Mouse (Mus musculus): ENCODE data around the gene Zfp62.
"Not testable (repeated sequence)": the region's sequence is repeated elsewhere in the genome, so short reads cannot be mapped to it uniquely, and the experiment has no call there.

Gene Zfp62

DNA sequence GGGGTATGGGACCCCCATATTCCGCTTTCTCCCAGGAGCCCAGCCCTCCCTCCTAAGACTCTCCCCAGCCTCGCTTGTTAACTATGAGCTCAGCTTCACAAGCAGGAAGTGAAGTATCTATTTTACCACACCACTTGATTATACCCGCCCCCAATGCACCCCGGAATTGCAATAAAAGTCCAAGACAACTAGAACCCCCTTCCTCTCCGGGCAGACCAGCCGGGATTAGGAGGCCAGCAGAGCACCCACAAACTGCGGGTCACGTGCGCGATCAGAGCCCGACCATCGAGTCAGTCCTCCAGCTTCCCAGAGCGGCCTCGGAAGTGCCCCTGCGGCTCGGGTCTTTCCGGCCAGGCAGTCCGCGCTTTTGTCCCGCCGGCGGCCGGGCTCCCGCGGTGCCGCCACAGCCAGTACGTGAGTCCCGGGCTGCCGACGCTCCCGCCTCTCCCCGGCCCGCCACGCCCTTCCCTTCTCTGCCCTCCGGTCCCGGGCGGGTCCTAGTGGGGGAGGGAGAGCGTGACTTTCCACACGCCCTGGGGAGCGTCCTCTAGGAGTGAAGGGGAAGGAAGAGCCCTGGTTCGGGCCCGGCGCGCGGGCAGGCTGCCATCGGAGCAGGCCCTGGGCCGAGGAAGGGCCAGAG, at the start of gene Zfp62:
TSS of gene Zfp62 (plus strand) at position 164 of the 640 bp plus-strand sequence.
- DNase-seq (ENCODE audit: extremely low spot score, low spot score) = peak; percentile 95

DNA sequence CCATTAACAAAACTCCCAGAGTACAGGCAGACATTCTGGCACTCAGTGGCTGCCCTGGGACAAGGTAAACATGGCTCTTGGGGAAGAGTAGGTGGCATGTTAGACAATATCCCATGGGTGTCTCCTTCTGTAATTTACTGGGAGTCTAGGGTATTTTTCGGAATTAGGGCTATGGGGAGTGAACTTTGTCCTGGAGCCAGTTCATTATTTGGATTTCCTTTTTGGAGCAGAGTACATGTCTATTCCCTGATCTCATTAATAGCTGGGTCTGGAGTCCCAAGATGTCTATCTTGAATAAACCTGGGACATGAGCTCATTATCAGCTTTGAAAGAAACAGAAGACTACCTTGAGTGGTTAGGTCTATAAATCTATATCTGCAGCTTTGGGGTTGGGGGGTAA, 49.0 kb upstream of the Zfp62 start, which contains the start of gene Olfr1394:
TSS of gene Olfr1394 (plus strand) at position 301 of the 400 bp plus-strand sequence.
- DNase-seq (ENCODE audit: extremely low spot score, low spot score) = no peak

DNA sequence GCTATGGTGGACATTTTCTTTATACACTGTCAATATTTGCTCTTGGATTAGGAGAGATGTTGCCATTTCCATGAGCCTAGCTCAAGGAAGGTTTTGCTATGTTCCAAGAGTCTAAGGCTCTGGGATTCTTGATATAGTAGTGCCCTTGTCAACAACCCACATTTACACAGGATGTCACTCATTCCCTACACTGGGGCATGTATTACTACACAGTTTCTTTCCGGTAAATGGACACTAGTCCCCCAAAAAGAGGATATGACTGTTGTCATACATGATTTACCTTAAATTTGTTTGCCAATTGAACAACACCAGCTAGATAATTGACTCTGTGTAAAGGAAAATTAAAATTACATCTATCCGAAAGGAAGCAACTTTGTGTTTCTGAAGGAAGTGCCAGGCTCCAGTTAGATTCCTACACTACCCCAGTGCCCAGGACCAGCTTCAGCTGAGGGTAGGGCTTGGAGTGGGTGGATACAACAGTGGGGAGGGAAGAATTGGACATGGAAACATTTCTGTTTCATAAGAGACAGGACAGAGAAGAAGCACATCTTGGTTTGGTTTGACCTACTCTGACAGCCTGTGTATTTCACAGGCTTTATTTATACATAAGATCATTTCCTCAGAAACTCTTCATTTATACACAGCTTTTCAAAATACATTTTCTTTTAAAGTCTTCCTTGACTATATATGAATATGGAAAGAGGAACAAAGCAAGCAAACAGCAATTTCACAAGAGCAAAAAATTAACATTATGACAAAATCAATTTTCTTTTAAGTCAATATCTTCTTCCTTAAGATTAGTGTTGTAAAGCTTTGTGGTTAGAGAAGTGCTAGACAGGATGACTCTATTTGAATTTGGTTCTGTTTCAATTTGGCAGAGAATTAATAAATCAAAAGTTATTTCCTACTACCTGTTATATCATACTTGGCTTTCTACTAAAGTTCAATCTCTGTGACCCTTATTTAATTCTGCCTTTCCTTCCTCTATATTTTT, 46.0 kb upstream of the Zfp62 start:
- DNase-seq (ENCODE audit: extremely low spot score, low spot score) = no peak

DNA sequence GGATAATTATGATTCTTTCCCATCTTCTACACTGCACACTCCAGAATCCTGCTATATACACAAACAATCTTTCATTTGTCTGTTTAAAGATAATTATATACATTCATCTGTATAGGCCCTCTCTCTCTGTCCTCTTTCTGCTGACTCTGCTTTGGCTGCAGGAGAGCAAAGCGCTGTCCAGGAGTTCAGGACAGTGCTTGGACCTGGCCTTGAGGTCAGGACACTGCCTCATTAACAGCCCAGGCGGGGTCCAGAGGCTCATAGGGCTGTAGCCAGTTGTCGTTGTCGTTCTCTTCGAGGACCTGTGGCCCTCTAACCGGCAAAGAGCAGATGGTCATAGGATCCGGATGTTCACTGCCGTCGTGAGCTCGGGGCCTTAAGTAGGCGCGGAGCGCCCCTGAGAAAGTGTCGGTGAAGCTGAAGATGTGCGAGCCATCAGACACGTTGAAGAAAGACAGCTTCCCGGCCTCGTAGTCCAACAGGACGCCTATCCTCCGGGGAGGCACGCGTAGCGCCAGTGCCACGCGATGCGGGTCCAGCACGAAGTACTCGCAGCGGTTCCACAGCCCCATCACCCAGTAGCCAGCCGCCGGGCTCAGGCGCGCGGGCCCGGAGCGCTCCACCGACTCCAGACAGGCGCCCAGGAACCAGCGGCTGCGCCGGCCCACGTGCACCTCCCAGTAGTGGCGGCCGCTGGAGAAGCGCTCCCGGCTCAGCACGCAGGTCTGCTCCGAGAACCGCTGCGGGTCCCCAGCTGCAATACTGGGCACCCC, 34.1 kb upstream of the Zfp62 start:
- DNase-seq (ENCODE audit: extremely low spot score, low spot score) = peak; percentile 52

DNA sequence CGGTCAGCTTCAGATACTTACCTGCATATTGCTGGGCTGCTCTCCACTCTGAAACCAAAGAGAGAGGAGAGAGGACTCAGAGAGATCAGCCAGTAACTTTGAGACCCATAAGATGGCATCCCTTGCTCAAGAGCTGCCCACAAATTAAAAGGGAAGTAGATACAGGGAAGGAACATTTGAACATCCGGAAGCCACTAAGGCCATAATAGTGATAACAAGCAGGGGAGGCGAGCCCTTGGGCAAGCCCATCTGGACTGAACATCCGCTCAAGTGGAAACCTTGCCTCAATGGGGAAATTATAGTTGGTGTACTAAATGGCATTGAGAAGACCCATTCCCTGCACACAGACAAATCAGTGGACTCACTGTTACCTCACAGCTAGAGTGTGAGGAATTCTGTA, 32.5 kb upstream of the Zfp62 start:
- no peak for DNase-seq (ENCODE audit: extremely low spot score, low spot score)

DNA sequence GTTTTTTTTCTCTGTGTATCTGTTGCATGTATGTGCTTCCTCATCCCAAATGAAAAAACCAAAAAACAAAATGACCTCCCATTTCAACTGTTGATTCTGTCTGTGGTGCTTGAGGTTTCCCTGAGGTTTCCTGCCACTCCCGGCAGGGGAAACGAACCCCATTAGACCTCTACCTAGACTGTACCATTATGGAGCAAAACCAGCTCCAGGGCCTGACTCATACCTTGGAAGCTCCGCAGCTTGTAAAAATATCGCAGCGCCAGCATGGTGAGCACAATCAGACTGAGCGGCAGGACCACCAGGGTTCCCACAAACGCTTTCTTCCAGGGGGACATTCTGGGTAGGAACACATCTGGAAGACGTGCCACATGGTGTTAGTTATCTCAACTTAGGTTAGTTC, 27.7 kb upstream of the Zfp62 start:
- no peak for DNase-seq (ENCODE audit: extremely low spot score, low spot score)

DNA sequence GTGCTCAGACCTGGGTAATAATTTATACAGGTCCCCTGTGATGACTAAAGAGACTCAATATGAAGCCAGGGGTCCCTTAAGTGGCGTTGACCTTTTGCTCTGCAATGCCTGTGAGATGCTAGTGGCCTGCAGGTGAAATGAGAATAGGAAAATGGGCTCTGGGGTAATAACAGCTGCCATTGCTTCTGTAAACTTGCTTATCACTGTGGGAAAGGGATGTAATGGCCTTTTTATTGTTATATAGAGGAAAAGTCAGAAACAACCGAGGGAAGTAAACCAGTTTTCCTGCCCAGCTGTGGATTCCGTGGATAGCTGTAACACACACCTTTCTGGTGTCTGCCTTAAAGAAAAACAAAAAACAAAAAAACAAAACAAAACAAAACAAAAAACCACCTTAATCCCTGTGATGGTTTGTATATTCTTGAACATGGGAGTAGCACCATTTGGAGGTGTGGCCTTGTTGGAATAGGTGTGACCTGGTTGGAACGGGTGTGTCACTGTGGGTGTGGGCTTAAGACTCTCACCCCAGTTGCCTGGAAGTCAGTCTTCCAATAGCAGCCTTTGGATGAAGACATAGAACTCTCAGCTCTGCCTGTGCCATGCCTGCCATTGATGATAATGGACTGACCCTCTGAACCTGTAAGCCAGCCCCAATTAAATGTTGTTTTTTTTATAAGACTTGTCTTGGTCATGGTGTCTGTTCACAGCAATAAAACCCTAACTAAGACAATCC, 26.9 kb upstream of the Zfp62 start:
- DNase-seq (ENCODE audit: extremely low spot score, low spot score) = not testable (repeated sequence)

DNA sequence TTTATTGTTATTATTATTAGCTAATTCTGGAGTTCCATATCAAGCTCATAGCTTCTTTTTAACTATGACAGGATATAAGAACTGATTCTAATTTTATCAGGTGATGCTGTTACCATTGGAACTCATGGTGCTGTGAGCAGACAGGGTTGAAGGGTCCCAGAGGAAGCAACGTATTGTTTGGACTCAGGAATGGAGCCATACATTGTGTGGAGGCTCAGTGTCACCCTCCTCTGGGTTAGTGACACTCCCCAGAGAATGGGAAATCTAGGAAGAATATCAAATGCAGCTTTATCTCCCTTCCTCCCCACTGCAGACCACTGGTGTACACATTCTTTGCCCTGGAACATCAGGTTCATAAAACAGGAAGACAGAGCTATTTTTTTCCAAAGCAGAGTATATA, 19.9 kb upstream of the Zfp62 start:
- DNase-seq (ENCODE audit: extremely low spot score, low spot score) = no peak

DNA sequence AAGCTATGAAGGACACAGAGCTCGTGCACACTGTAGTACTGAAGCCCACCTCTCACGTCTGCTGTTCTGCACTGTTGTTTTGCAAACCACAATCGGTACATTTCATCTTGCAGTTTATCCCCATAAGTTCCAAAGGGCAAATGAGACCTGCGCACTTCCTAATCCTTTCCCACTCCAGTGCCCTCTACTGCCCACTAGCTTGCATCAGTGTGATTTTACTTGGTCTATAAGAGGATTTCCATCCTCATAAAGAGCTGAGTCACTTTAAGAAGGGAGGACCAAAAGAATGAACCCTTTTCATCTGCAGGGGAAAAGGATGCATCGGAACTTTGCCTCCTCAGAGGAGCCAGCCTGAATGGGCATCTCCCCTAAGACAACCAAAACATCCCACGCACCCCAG, 16.6 kb upstream of the Zfp62 start:
- DNase-seq (ENCODE audit: extremely low spot score, low spot score) = no peak

DNA sequence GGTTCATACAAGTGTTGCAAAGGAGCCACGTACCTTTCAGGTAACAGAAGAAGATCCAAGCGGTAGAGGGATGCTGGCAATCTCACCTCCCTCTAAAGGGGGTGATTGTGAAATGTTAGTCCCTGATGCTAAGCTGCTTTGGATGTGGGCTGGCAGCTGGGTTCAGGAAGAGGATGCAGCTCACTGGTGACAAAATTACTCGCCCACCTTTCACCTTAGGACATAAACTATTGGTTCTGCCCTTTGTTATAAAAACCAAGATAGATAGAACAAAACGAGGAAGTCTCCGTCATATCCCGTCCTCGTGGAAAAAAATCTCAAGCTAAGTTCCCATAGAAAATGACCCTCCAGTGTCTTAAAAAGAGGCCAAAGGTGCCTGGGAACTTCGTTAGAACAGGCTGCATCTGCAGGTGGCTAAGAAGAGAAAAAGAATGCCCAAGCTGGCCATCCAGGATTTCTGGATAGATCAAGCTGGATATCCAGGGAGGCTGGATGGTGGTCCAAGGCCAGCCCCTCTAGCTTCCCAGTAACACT, 16.1 kb upstream of the Zfp62 start, which contains the start of gene Btnl9:
TSS of gene Btnl9 (minus strand) at position 205 of the 534 bp plus-strand sequence.
- no peak for DNase-seq (ENCODE audit: extremely low spot score, low spot score)

DNA sequence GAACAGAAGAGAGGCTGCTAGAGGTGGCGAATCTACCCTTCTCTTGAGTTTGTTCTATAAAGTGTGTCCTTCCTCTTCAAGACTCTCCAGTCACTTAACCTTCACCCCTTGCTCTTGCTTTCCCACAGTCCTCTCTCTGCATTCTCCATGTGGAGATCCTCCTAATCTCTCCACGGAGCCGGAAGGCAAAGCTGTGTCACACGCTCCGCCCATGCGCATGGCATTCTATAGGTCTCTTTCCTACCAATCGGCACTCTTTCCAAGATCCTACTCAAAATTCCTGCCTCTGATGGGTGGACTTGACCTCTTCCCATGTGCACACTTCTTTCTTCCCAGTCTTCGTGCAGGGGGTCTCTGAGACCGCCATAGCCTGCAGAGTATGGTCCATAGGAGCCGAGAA, 15.4 kb upstream of the Zfp62 start:
- DNase-seq (ENCODE audit: extremely low spot score, low spot score) = no peak

DNA sequence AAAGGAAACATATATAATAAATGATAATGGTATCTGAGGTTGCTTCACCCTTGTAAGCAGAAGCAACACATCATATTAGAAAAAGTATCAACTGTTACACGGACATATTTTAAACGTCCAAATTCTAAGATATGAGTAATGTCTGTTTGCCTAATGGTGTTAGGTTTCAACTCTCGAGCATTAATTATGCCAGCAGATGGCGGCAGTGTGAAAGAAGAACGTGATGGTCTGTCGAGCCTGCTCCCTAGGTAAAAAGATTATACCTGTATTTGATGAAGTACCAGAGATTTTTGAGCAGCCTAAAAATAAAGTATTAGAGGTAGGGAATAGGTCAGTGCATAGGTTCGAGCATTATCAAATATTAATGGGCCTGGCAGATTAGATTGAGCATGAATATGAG, 13.4 kb upstream of the Zfp62 start:
- DNase-seq (ENCODE audit: extremely low spot score, low spot score) = peak; percentile 24

DNA sequence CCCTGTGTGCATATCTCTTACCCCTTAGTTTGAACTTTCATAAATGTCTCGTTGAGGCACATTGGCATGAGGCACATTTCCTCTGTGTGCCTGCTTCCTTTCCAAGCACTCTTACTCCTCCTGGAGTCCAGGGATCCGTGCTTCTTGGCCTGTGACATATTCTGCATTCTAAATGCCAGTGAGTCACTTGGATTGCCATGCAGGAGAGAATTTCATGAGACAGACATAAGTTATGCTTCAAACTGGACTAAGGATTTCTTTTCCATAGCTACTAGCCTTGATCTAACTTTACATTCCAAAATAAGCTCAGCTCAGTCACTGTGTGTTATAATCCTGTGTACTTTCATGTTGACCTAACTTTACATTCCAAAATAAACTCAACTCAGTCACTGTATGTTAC, 12.0 kb upstream of the Zfp62 start:
- no peak for DNase-seq (ENCODE audit: extremely low spot score, low spot score)

DNA sequence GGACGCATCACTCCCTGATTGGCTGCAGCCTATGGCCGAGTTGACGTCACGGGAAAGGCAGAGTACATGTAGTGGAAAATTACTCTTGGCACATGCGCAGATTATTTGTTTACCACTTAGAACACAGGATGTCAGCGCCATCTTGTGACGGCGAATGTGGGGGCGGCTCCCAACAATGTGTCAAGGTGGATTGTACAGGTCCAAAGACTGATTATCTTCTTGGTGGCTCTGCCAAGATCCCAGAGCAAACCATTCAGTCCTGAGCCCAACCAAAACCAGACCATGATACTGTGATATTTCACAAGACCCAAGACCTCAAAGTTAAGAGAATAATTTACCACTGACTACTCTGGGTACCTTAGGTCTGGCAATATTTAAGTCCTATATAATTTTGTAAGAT, 8.3 kb upstream of the Zfp62 start:
- not testable (repeated sequence) for DNase-seq (ENCODE audit: extremely low spot score, low spot score)

DNA sequence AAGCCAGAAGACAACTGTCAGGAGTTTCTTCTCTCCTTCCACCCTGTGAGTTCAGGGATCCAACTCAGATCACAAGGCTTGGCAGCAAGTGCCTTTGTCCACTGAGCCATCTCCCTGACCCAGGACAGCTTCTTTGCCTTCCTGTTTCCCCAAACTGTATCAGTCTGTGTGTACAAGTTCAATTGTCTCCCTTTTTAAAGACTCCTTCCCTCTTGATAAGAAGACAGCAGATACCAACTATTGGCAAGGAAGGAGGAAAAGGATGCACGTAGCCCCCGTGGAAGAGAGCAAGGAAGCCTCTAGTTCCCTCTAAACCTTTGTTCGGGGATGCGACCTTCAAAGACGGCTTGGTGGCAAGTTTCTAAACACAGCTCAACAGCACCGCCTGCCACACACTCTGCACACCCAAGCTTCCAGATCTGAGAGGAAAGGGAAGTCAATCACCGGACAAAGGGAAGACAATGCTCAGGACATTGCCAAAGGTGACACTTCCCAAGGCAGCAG, 7.2 kb upstream of the Zfp62 start:
- DNase-seq (ENCODE audit: extremely low spot score, low spot score) = no peak

DNA sequence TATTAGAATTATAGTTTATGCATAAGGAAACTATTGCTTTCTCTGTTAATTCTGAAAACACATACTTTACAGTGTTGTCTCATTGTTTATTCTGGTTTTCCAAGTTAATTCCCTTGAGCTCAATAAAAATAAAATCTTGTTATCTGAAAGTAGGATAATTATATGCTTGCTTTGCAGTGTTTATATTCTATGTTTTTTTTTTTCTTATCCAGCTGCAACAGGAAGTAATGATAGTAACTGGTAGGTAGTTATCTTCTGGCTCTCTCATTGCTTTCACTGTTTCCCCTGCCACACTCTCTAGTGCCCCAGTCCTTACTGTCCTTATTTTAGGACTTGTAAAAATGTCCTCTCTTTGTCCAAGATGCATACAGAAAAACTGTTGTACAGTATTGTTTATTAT, 2.4 kb upstream of the Zfp62 start:
- no peak for DNase-seq (ENCODE audit: extremely low spot score, low spot score)

DNA sequence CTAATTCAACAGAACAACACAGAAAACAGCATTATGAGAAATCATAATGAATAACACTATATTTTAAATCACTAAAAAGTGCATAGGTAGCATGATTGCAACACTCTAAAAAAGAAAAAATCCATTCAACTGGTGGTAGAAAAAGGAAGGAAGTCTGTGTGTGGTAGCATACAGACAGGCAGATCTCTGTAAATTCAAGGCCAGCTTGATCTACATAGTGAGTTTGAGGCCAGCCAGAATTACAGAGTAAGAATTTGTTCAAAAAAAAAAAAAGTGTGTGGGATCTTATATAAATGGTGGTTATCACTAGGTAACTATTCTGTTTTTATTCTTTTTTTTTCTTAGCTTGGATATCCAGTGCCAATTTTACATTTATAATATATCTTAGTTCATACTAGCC, 1.9 kb upstream of the Zfp62 start:
- no peak for DNase-seq (ENCODE audit: extremely low spot score, low spot score)

DNA sequence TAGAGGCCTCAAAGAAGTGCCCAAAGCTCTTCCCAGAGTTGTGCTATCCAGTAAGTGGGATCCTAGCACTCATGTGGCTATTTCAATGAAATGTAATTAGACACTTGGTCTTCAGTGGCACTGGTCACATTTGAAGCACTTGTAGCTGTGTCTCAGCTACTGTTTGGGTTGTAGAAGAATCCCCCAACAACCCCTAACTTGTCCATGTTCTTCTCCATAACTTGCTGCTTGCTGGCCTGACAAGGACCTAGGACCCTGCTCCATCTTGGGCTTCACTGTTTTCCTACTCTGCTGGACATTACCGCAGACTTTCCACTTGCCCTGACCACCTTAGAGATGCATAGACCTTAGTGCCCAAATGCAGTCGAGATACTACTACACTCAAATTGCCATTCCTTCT, 1.0 kb upstream of the Zfp62 start:
- DNase-seq (ENCODE audit: extremely low spot score, low spot score) = no peak

DNA sequence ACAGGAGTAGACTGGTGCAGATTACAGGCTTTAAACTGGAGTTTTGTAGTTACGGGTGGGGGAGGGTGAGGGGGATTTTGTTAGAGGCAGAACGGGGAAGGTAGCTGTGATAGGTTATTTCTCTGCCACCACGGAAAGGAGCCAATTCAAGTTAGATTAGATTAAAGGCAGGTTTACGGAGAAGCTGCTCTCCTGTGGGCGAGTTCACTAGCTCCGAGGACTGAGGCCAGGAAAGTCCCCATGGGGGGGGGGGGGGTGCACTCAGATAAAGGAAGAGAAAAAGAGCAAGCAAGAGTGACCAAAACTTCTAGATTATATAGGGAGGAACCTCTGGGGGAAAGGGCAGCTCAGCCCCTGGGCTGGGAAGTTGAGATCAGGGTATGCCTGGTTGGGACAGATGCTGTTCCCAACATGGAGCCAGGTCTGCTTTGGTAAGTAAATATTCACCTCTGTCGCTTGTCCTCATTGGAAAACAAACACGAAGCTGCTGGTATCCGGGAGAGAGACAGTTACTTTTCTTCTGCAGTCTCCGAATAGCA, 500 bp upstream of the Zfp62 start:
- DNase-seq (ENCODE audit: extremely low spot score, low spot score) = peak; percentile 53

DNA sequence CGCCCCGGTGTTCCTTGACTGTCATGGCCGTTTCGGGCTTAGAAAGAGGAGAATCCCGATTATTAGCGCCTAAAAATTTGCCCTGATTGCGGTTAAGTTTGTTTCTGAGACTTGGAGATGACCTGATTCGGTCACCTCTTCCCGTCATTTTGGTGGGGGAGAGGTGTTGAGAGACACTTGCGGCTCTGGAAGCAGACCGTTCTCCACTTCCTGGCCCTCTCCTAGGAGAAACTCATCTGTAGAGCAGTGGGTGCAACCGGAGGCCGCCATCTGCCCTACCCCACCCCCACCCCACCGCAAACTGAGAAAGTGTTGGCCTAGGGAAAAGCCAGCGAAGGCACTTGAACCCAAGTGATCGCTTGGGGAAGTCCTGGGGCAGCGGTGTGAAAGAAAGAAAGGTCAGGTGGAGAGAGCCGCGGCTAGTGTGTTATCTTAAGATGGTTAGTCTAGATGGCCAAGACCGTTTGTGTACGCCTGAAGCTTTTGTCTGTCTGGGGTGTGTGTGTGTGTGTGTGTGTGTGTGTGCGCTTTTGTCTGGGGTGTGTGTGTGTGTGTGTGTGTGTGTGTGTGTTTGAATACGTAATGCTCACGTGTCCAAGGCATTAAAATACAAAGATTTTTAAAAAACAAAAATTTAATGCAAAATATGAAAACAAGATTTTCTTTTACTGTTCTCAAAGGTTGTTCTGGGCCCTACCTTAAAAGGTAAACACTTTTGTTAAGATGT, 842 bp downstream of the Zfp62 start:
- DNase-seq (ENCODE audit: extremely low spot score, low spot score) = peak; percentile 73

Measured in neural tube, embryonic 10.5 days (tissue).